Mouse (Mus musculus) retina, embryonic 14.5 days (tissue): ENCODE results near the gene Olfr661.
A peak's percentile ranks its signal among the peaks of the same experiment; 100 is the strongest.

Experiments used
- DNase-seq: peaks from one replicate; pipeline ENCODE4 v3.0.0-alpha.2; 2015; ENCODE audit warnings: low spot score

The Olfr661 gene

DNA sequence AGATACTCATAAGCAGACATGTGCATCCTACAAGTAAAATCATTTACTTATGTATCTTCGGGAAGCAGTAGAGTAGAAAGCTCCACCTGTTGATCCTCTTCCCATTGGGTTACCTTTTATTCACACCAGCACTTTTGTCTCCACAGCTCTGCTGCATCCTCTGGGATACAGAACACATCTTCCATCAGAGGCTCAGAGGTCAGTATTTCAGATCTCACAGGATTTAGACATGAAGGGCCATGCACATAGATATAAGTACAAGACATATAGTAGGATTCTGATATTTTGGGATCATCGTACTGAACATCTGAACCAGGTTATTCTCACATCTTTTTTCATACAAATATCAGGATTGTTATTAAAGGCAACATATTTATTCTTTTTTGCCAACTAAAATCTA is at the start of gene Olfr661:
Gene Olfr661, plus strand, starts transcription at position 301 of the 400 bp plus-strand sequence.
- no peak for DNase-seq

GRCm38 (mm10) chr7:104646841-104647482 is 39.3 kb upstream of the Olfr661 start, which contains the start of gene Olfr658:
Olfr658 (minus strand) TSS chr7:104647305.
- DNase-seq, result peak; percentile 54

DNA sequence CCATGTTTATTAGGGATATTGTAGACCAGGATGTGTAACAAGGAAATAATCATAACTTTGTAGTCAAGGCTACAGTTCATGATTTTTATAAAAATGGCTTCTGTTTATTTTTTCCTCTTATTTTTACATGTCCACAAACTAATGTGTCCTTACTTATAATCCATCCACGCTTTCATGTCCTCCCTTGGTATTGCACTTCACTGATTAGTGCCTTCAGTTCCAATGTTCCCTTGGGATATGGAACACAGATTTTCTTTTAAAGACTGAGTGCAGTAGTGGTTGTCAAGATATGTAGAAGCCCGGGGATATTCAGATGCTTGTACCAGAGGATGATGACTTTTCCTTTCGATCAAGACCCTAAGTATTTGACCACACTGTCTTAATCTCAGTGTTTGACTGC is 19.8 kb upstream of the Olfr661 start, which contains the start of gene Olfr659:
Gene Olfr659, plus strand, starts transcription at position 301 of the 400 bp plus-strand sequence.
- no peak for DNase-seq
